Mouse (Mus musculus) megakaryocyte, embryonic 14.5 days (primary cell): ENCODE results near the gene Evpl.

ENCODE experiments used
- FLI1 ChIP-seq: IDR thresholded peaks from 2 replicates; pipeline ENCODE4 v1.6.1; 2012; ENCODE audit warnings: low read length, inconsistent platforms, mixed read lengths
- GATA1 ChIP-seq: IDR thresholded peaks from 3 replicates; pipeline ENCODE4 v1.6.1; 2012; ENCODE audit warnings: mixed read lengths, low read length, inconsistent platforms, borderline replicate concordance

GRCm38 (mm10) chr11:116250898-116251297 lies 13.0 kb upstream of the Evpl start:
- TF ChIP-seq GATA1 (no peak), FLI1 (no peak)
